Mouse (Mus musculus) adrenal gland, adult 18-20 months (tissue): ENCODE measurements around the gene Spns2. TPM values are rescaled to one million over a fixed set of nuclear protein-coding genes. Genes with fewer than 3 reads are reported as not detected.
A peak's percentile ranks its signal among the peaks of the same experiment; 100 is the strongest.

Experiments
- DNase-seq, 2 experiments: peaks; one replicate each; pipeline ENCODE4 v3.0.0; 2021 to 2022; ENCODE audit warnings: low spot score in 2 of 2
- total RNA-seq, 2 experiments: library from RNA; stranded (reverse); gene quantifications; 1 replicate in 1 of 2; 2 replicates in 1 of 2; pipeline ENCODE4 v1.2.3; 2021

Spns2 gene
- total RNA-seq, 2 experiments from 2014 or later, result 2.7 to 3.7 TPM

GRCm38 (mm10) chr11:72475408-72475807 lies 14.3 kb downstream of the Spns2 start:
- DNase-seq, result no peak

- no peak for DNase-seq
Measured at GRCm38 (mm10) chr11:72474926-72475325, 14.8 kb downstream of the Spns2 start.

- no peak for DNase-seq
Measured at GRCm38 (mm10) chr11:72473540-72473939, 16.2 kb downstream of the Spns2 start.

- no peak for DNase-seq
Measured at GRCm38 (mm10) chr11:72471381-72471780, 18.3 kb downstream of the Spns2 start.

GRCm38 (mm10) chr11:72470004-72470403 lies 19.7 kb downstream of the Spns2 start:
- DNase-seq, result no peak

- DNase-seq, result peak; percentile 15 to 41
Measured at GRCm38 (mm10) chr11:72469217-72469616, 20.5 kb downstream of the Spns2 start.

GRCm38 (mm10) chr11:72468525-72468924 lies 21.2 kb downstream of the Spns2 start:
- DNase-seq, result no peak

- DNase-seq, result no peak
Measured at GRCm38 (mm10) chr11:72466694-72467507, 22.8 kb downstream of the Spns2 start.

- no peak for DNase-seq
Measured at GRCm38 (mm10) chr11:72465978-72466693, 23.6 kb downstream of the Spns2 start.

GRCm38 (mm10) chr11:72464821-72465220 lies 24.9 kb downstream of the Spns2 start:
- no peak for DNase-seq

GRCm38 (mm10) chr11:72461500-72461981 lies 28.2 kb downstream of the Spns2 start:
- no peak for DNase-seq

GRCm38 (mm10) chr11:72458502-72458901 lies 31.2 kb downstream of the Spns2 start:
- DNase-seq, result no peak

- DNase-seq, result no peak
Measured at GRCm38 (mm10) chr11:72457995-72458496, 31.7 kb downstream of the Spns2 start.

GRCm38 (mm10) chr11:72455694-72456093 lies 34.0 kb downstream of the Spns2 start:
- no peak for DNase-seq

GRCm38 (mm10) chr11:72453105-72453953 lies 36.4 kb downstream of the Spns2 start:
- DNase-seq, result no peak

- DNase-seq, result no peak
Measured at GRCm38 (mm10) chr11:72452140-72452665, 37.5 kb downstream of the Spns2 start.

GRCm38 (mm10) chr11:72447475-72447874 lies 42.2 kb downstream of the Spns2 start:
- no peak for DNase-seq

- DNase-seq, result no peak
Measured at GRCm38 (mm10) chr11:72446311-72447105, 43.2 kb downstream of the Spns2 start.

- peak; percentile 99 for DNase-seq
Measured at GRCm38 (mm10) chr11:72440965-72441664, 48.6 kb downstream of the Spns2 start, which contains the start of gene Mybbp1a. Mybbp1a (plus strand) TSS chr11:72441355.
